23 mouse cellular contexts compared by ENCODE assay signal in genomic region chr3:65648913-65649312, GRCm38 (mm10). TPM values are rescaled to one million over a fixed set of nuclear protein-coding genes. Genes with fewer than 3 reads are reported as not detected.
DNase-seq lines count a peak whose midpoint lies in the region; ATAC-seq lines count a peak whose summit lies in the region.
"Had no signal": no experiment of that assay in that cellular context is flagged by ENCODE, and none has a peak within 500 bp of the region (broad histone marks: within the 10 kb centered on the region; RNA-seq: fewer than 3 reads in every experiment).

No protein-coding gene starts in this region.

- WGBS in forebrain, embryonic 15.5 days = 21% methylated on average over 1 of the region's 1 CpGs
- WGBS in forebrain, embryonic 11.5 days = 25% methylated on average over 1 of the region's 1 CpGs
- whole genome bisulfite sequencing in midbrain, embryonic 13.5 days = 20% methylated on average over 1 of the region's 1 CpGs
- WGBS in midbrain, embryonic 16.5 days = 20% methylated on average over 1 of the region's 1 CpGs
- WGBS in stomach, embryonic 16.5 days = 38% methylated on average over 1 of the region's 1 CpGs

- 0 out of 2 replicates have a peak, but pooled peaks have one; percentile 35 for ATAC-seq in forebrain, embryonic 15.5 days (replicated peaks)
- ATAC-seq in forebrain, embryonic 11.5 days (replicated peaks; ENCODE audit: low FRiP score) = no peak; the same call in 1 of the 2 replicates
- ATAC-seq in midbrain, embryonic 13.5 days = peak; percentile 68
- no peak for ATAC-seq in midbrain, embryonic 16.5 days
- peak; percentile 40; the same call in 1 of the 2 replicates for ATAC-seq in stomach, embryonic 16.5 days (ENCODE audit: insufficient read depth, low FRiP score)
- ATAC-seq: liver, postnatal 0 days had no signal

- DNase-seq in forebrain, embryonic 11.5 days (ENCODE audit: low spot score) = no peak
- DNase-seq in R1 (ENCODE audit: low read depth, low spot score) = peak; percentile 67
- DNase-seq in testis, postnatal 14 days (ENCODE audit: low spot score) = no peak
- DNase-seq: adrenal gland, adult 8-10 months; cerebellum, adult 11 months; cerebellum, postnatal 10 days; gastrocnemius, postnatal 14 days; heart, adult 18-20 months; kidney, postnatal 36 days; layer of hippocampus, adult 9-11 months; liver, postnatal 0 days; thymus, adult 18-20 months; thymus, postnatal 4 days had no signal

- H3K27ac ChIP-seq in forebrain, embryonic 15.5 days (replicated peaks) = no peak overlapping the region
- H3K27ac ChIP-seq in forebrain, embryonic 11.5 days (ENCODE audit: low read depth, low read length) = no peak overlapping the region
- no peak overlapping the region for H3K27ac ChIP-seq in midbrain, embryonic 13.5 days
- no peak overlapping the region for H3K27ac ChIP-seq in midbrain, embryonic 16.5 days (ENCODE audit: low read length)
- H3K27ac ChIP-seq in stomach, embryonic 16.5 days (ENCODE audit: low read length) = no peak overlapping the region
- H3K27ac ChIP-seq: embryonic facial prominence, embryonic 15.5 days; heart, embryonic 13.5 days; limb, embryonic 10.5 days had no signal

- H3K36me3 ChIP-seq in forebrain, embryonic 15.5 days = no peaks in the 10 kb centered on the region
- H3K36me3 ChIP-seq in forebrain, embryonic 11.5 days (ENCODE audit: control insufficient read depth, insufficient read depth, low read length) = no peaks in the 10 kb centered on the region
- H3K36me3 ChIP-seq in midbrain, embryonic 13.5 days = no peaks in the 10 kb centered on the region
- no peaks in the 10 kb centered on the region for H3K36me3 ChIP-seq in midbrain, embryonic 16.5 days (ENCODE audit: control insufficient read depth, insufficient read depth, low read length)
- no peaks in the 10 kb centered on the region for H3K36me3 ChIP-seq in stomach, embryonic 16.5 days (ENCODE audit: control insufficient read depth, insufficient read depth, low read length)
- H3K36me3 ChIP-seq: embryonic facial prominence, embryonic 15.5 days; heart, embryonic 13.5 days; limb, embryonic 10.5 days had no signal

- H3K9me3 ChIP-seq in forebrain, embryonic 15.5 days = no peaks in the 10 kb centered on the region
- H3K9me3 ChIP-seq in forebrain, embryonic 11.5 days (ENCODE audit: control insufficient read depth, low read length) = no peaks in the 10 kb centered on the region
- no peaks in the 10 kb centered on the region for H3K9me3 ChIP-seq in midbrain, embryonic 13.5 days
- no peaks in the 10 kb centered on the region for H3K9me3 ChIP-seq in midbrain, embryonic 16.5 days (replicated peaks; ENCODE audit: control insufficient read depth, low read length, poor library complexity, severe bottlenecking)
- no peaks in the 10 kb centered on the region for H3K9me3 ChIP-seq in stomach, embryonic 16.5 days (replicated peaks; ENCODE audit: control insufficient read depth, low read length)
- H3K9me3 ChIP-seq: embryonic facial prominence, embryonic 15.5 days; heart, embryonic 13.5 days; limb, embryonic 10.5 days had no signal

- no peak overlapping the region for H3K4me3 ChIP-seq in forebrain, embryonic 15.5 days
- no peak overlapping the region for H3K4me3 ChIP-seq in forebrain, embryonic 11.5 days (ENCODE audit: low read depth, low read length)
- no peak overlapping the region for H3K4me3 ChIP-seq in midbrain, embryonic 13.5 days (replicated peaks)
- no peak overlapping the region for H3K4me3 ChIP-seq in midbrain, embryonic 16.5 days (ENCODE audit: low read depth, low read length)
- H3K4me3 ChIP-seq in stomach, embryonic 16.5 days (replicated peaks; ENCODE audit: low read length) = no peak overlapping the region
- H3K4me3 ChIP-seq: embryonic facial prominence, embryonic 15.5 days; heart, embryonic 13.5 days; limb, embryonic 10.5 days; megakaryocyte, embryonic 14.5 days had no signal

- no peaks in the 10 kb centered on the region for H3K4me1 ChIP-seq in forebrain, embryonic 15.5 days
- H3K4me1 ChIP-seq in forebrain, embryonic 11.5 days (replicated peaks; ENCODE audit: control insufficient read depth, insufficient read depth, low read length) = no peaks in the 10 kb centered on the region
- 0 out of 2 replicates have a peak, but pooled peaks cover 5% of the 10 kb centered on the region for H3K4me1 ChIP-seq in midbrain, embryonic 13.5 days (replicated peaks)
- no peaks in the 10 kb centered on the region for H3K4me1 ChIP-seq in midbrain, embryonic 16.5 days (ENCODE audit: control insufficient read depth, insufficient read depth, low read length)
- H3K4me1 ChIP-seq in stomach, embryonic 16.5 days (ENCODE audit: control insufficient read depth, insufficient read depth, low read length) = no peaks in the 10 kb centered on the region
- H3K4me1 ChIP-seq: embryonic facial prominence, embryonic 15.5 days; heart, embryonic 13.5 days had no signal

- no peak overlapping the region for H3K4me2 ChIP-seq in forebrain, embryonic 15.5 days (replicated peaks)
- H3K4me2 ChIP-seq in forebrain, embryonic 11.5 days (ENCODE audit: low read depth, low read length, severe bottlenecking) = no peak overlapping the region
- H3K4me2 ChIP-seq in midbrain, embryonic 13.5 days (replicated peaks) = no peak overlapping the region
- no peak overlapping the region for H3K4me2 ChIP-seq in midbrain, embryonic 16.5 days (ENCODE audit: low read length)
- H3K4me2 ChIP-seq in stomach, embryonic 16.5 days (ENCODE audit: low read depth, low read length) = no peak overlapping the region
- H3K4me2 ChIP-seq: embryonic facial prominence, embryonic 15.5 days; heart, embryonic 13.5 days had no signal

- H3K9ac ChIP-seq in forebrain, embryonic 15.5 days (replicated peaks) = no peak overlapping the region
- no peak overlapping the region for H3K9ac ChIP-seq in forebrain, embryonic 11.5 days (ENCODE audit: low read length)
- no peak overlapping the region for H3K9ac ChIP-seq in midbrain, embryonic 13.5 days (replicated peaks)
- H3K9ac ChIP-seq in midbrain, embryonic 16.5 days (ENCODE audit: low read depth, low read length) = no peak overlapping the region
- H3K9ac ChIP-seq in stomach, embryonic 16.5 days (ENCODE audit: low read length) = no peak overlapping the region
- H3K9ac ChIP-seq: embryonic facial prominence, embryonic 15.5 days; heart, embryonic 13.5 days; liver, postnatal 0 days had no signal

- H3K27me3 ChIP-seq in forebrain, embryonic 15.5 days = no peaks in the 10 kb centered on the region
- no peaks in the 10 kb centered on the region; the same call in 1 of the 2 replicates for H3K27me3 ChIP-seq in forebrain, embryonic 11.5 days (ENCODE audit: control insufficient read depth, insufficient read depth, low read length)
- 0 out of 2 replicates have a peak, but pooled peaks cover 16% of the 10 kb centered on the region for H3K27me3 ChIP-seq in midbrain, embryonic 13.5 days
- H3K27me3 ChIP-seq in midbrain, embryonic 16.5 days (ENCODE audit: control insufficient read depth, insufficient read depth, low read depth, low read length) = peaks cover 2% of the 10 kb centered on the region; the same call in 1 of the 2 replicates
- H3K27me3 ChIP-seq in stomach, embryonic 16.5 days (ENCODE audit: control insufficient read depth, insufficient read depth, low read length) = no peaks in the 10 kb centered on the region
- H3K27me3 ChIP-seq: CH12.LX; embryonic facial prominence, embryonic 15.5 days; heart, embryonic 13.5 days; megakaryocyte, embryonic 14.5 days had no signal

RNA-seq across cellular contexts. Expression of gene Lekr1, which starts 17.1 kb away (rescaled TPM):
- 6.2 and 6.8 TPM in 2 replicates for polyA plus RNA-seq in forebrain, embryonic 15.5 days (2015; fragmentation: Nextera tagmentation; extraction: Ambion mirVana)
- polyA plus RNA-seq in forebrain, embryonic 11.5 days (2014; fragmentation: Nextera tagmentation; extraction: Ambion mirVana) = 6.4 TPM in 2 replicates
- polyA plus RNA-seq in midbrain, embryonic 13.5 days (2015; fragmentation: Nextera tagmentation; extraction: Ambion mirVana) = 5.7 and 6.0 TPM in 2 replicates
- 6.2 and 6.5 TPM in 2 replicates for polyA plus RNA-seq in midbrain, embryonic 16.5 days (2015; fragmentation: Nextera tagmentation; extraction: Ambion mirVana)
- polyA plus RNA-seq in stomach, embryonic 16.5 days (2015; fragmentation: Nextera tagmentation; extraction: Ambion mirVana) = 7.0 and 7.9 TPM in 2 replicates
- polyA plus RNA-seq: liver, adult 2 months had no signal

Comparison
In these comparisons a context has a peak if more than half of its experiments do, and no peak if none do; other contexts are left out.
1. ATAC-seq: peak in forebrain, embryonic 15.5 days (single experiment), midbrain, embryonic 13.5 days (single experiment) and stomach, embryonic 16.5 days (single experiment); none in forebrain, embryonic 11.5 days (single experiment) and midbrain, embryonic 16.5 days (single experiment).